Mouse (Mus musculus): ENCODE measurements around the gene Ubr2. TPM values are rescaled to one million over a fixed set of nuclear protein-coding genes. Genes with fewer than 3 reads are reported as not detected.

The Ubr2 gene
- polyA plus RNA-seq, 1 experiment from 2014 or later, result 11.9 TPM

GRCm38 (mm10) chr17:46912331-46912730 lies 98.0 kb downstream of the Ubr2 start:
- H3K27ac ChIP-seq, result no peak overlapping the region
- 31% methylated on average over 6 of the region's 6 CpGs for WGBS
- H3K9ac ChIP-seq (ENCODE audit: low read depth, low read length), result no peak overlapping the region
- H3K4me1 ChIP-seq (replicated peaks; ENCODE audit: insufficient read depth, low read length), result no peaks in the 10 kb centered on the region
- H3K4me2 ChIP-seq (ENCODE audit: low read length), result no peak overlapping the region
- no peak; the same call in 1 of the 2 replicates for ATAC-seq (replicated peaks; ENCODE audit: low FRiP score, low read depth)
- no peaks in the 10 kb centered on the region for H3K9me3 ChIP-seq (replicated peaks; ENCODE audit: low read length)
- H3K4me3 ChIP-seq (replicated peaks; ENCODE audit: low read depth, low read length), result no peak overlapping the region
- DNase-seq (ENCODE audit: low spot score), result no peak
- H3K27me3 ChIP-seq (ENCODE audit: insufficient read depth, low read length), result no peaks in the 10 kb centered on the region
- no peak for TF ChIP-seq CTCF (IDR thresholded peaks at IDR 0.05; ENCODE audit: low read depth)
- H3K36me3 ChIP-seq (ENCODE audit: insufficient read depth, low read length), result no peaks in the 10 kb centered on the region

- H3K4me2 ChIP-seq (ENCODE audit: low read length), result no peak within 1 kb of the TSS
- H3K27ac ChIP-seq, result no peak within 1 kb of the TSS
- TF ChIP-seq CTCF (IDR thresholded peaks at IDR 0.05; ENCODE audit: low read depth), result no peak
- no peaks in the 10 kb centered on the region for H3K4me1 ChIP-seq (replicated peaks; ENCODE audit: insufficient read depth, low read length)
- no peak within 1 kb of the TSS for H3K9ac ChIP-seq (ENCODE audit: low read depth, low read length)
- no peaks in the 10 kb centered on the region for H3K27me3 ChIP-seq (ENCODE audit: insufficient read depth, low read length)
- H3K36me3 ChIP-seq (ENCODE audit: insufficient read depth, low read length), result no peaks in the 10 kb centered on the region
- H3K4me3 ChIP-seq (replicated peaks; ENCODE audit: low read depth, low read length), result no peak within 1 kb of the TSS
- no peaks in the 10 kb centered on the region for H3K9me3 ChIP-seq (replicated peaks; ENCODE audit: low read length)
- no peak for DNase-seq (ENCODE audit: low spot score)
- ATAC-seq (replicated peaks; ENCODE audit: low FRiP score, low read depth), result no peak
- 91% methylated on average over 10 of the region's 10 CpGs for WGBS
These were observed 100.2 kb downstream of the Ubr2 start, which contains the start of gene Prph2 for GRCm38 (mm10) chr17:46910186-46910585. Prph2 (plus strand) TSS chr17:46910459.

- no peaks in the 10 kb centered on the region for H3K27me3 ChIP-seq (ENCODE audit: insufficient read depth, low read length)
- no peak overlapping the region for H3K9ac ChIP-seq (ENCODE audit: low read depth, low read length)
- H3K4me3 ChIP-seq (replicated peaks; ENCODE audit: low read depth, low read length), result no peak overlapping the region
- H3K4me1 ChIP-seq (replicated peaks; ENCODE audit: insufficient read depth, low read length), result no peaks in the 10 kb centered on the region
- peak; percentile 95 for TF ChIP-seq CTCF (IDR thresholded peaks at IDR 0.05; ENCODE audit: low read depth)
- peak; percentile 87 for DNase-seq (ENCODE audit: low spot score)
- no peak overlapping the region for H3K4me2 ChIP-seq (ENCODE audit: low read length)
- H3K36me3 ChIP-seq (ENCODE audit: insufficient read depth, low read length), result no peaks in the 10 kb centered on the region
- peak; percentile 66; the same call in 1 of the 2 replicates for ATAC-seq (replicated peaks; ENCODE audit: low FRiP score, low read depth)
- WGBS, result 23% methylated on average over 19 of the region's 19 CpGs
- no peaks in the 10 kb centered on the region; the same call in 1 of the 2 replicates for H3K9me3 ChIP-seq (replicated peaks; ENCODE audit: low read length)
- no peak overlapping the region for H3K27ac ChIP-seq
These were observed 106.4 kb downstream of the Ubr2 start for GRCm38 (mm10) chr17:46903876-46904490.

GRCm38 (mm10) chr17:46900941-46901340 lies 109.4 kb downstream of the Ubr2 start:
- no peak for DNase-seq (ENCODE audit: low spot score)
- TF ChIP-seq CTCF (IDR thresholded peaks at IDR 0.05; ENCODE audit: low read depth), result no peak
- no peak overlapping the region for H3K27ac ChIP-seq
- no peak for ATAC-seq (replicated peaks; ENCODE audit: low FRiP score, low read depth)
- H3K4me1 ChIP-seq (replicated peaks; ENCODE audit: insufficient read depth, low read length), result peaks cover 7% of the 10 kb centered on the region
- H3K27me3 ChIP-seq (ENCODE audit: insufficient read depth, low read length), result no peaks in the 10 kb centered on the region
- H3K4me3 ChIP-seq (replicated peaks; ENCODE audit: low read depth, low read length), result no peak overlapping the region
- no peak overlapping the region for H3K4me2 ChIP-seq (ENCODE audit: low read length)
- H3K9me3 ChIP-seq (replicated peaks; ENCODE audit: low read length), result no peaks in the 10 kb centered on the region; the same call in 1 of the 2 replicates
- WGBS, result 66% methylated on average over 2 of the region's 2 CpGs
- no peak overlapping the region for H3K9ac ChIP-seq (ENCODE audit: low read depth, low read length)
- no peaks in the 10 kb centered on the region for H3K36me3 ChIP-seq (ENCODE audit: insufficient read depth, low read length)

- no peaks in the 10 kb centered on the region; the same call in 1 of the 2 replicates for H3K9me3 ChIP-seq (replicated peaks; ENCODE audit: low read length)
- 10% methylated on average over 13 of the region's 13 CpGs for WGBS
- peak; percentile 87 for ATAC-seq (replicated peaks; ENCODE audit: low FRiP score, low read depth)
- no peak for TF ChIP-seq CTCF (IDR thresholded peaks at IDR 0.05; ENCODE audit: low read depth)
- H3K27ac ChIP-seq, result peak overlapping the region; percentile 65
- no peaks in the 10 kb centered on the region for H3K36me3 ChIP-seq (ENCODE audit: insufficient read depth, low read length)
- no peaks in the 10 kb centered on the region for H3K27me3 ChIP-seq (ENCODE audit: insufficient read depth, low read length)
- peaks cover 14% of the 10 kb centered on the region for H3K4me1 ChIP-seq (replicated peaks; ENCODE audit: insufficient read depth, low read length)
- 0 out of 2 replicates have a peak overlapping the region, but pooled peaks have one; percentile 18 for H3K9ac ChIP-seq (ENCODE audit: low read depth, low read length)
- peak; percentile 95 for DNase-seq (ENCODE audit: low spot score)
- H3K4me2 ChIP-seq (ENCODE audit: low read length), result peak overlapping the region; percentile 39
- H3K4me3 ChIP-seq (replicated peaks; ENCODE audit: low read depth, low read length), result no peak overlapping the region
These were observed 113.0 kb downstream of the Ubr2 start for GRCm38 (mm10) chr17:46897221-46897950.

- no peak for TF ChIP-seq CTCF (IDR thresholded peaks at IDR 0.05; ENCODE audit: low read depth)
- Histone ChIP-seq H3K9me3 (replicated peaks; ENCODE audit: low read length) (no peaks in the 10 kb centered on the region; the same call in 1 of the 2 replicates), H3K36me3 (ENCODE audit: insufficient read depth, low read length) (no peaks in the 10 kb centered on the region), H3K27me3 (ENCODE audit: insufficient read depth, low read length) (no peaks in the 10 kb centered on the region), H3K27ac (no peak overlapping the region), H3K4me1 (replicated peaks; ENCODE audit: insufficient read depth, low read length) (peaks cover 23% of the 10 kb centered on the region), H3K4me2 (ENCODE audit: low read length) (no peak overlapping the region), H3K9ac (ENCODE audit: low read depth, low read length) (no peak overlapping the region), H3K4me3 (replicated peaks; ENCODE audit: low read depth, low read length) (no peak overlapping the region)
- ATAC-seq (replicated peaks; ENCODE audit: low FRiP score, low read depth) (no peak), DNase-seq (ENCODE audit: low spot score) (no peak)
- 86% methylated on average over 9 of the region's 9 CpGs for WGBS
These were observed 114.9 kb downstream of the Ubr2 start for GRCm38 (mm10) chr17:46895426-46895825.

Measured in kidney, postnatal 0 days (tissue).